Mouse (Mus musculus) megakaryocyte, embryonic 14.5 days (primary cell): Measurements from ENCODE around the gene Phactr1.

Source experiments
- FLI1 ChIP-seq: IDR thresholded peaks from 2 replicates; pipeline ENCODE4 v1.6.1; 2012; ENCODE audit warnings: low read length, inconsistent platforms, mixed read lengths
- GATA1 ChIP-seq: IDR thresholded peaks from 3 replicates; pipeline ENCODE4 v1.6.1; 2012; ENCODE audit warnings: mixed read lengths, low read length, inconsistent platforms, borderline replicate concordance

DNA sequence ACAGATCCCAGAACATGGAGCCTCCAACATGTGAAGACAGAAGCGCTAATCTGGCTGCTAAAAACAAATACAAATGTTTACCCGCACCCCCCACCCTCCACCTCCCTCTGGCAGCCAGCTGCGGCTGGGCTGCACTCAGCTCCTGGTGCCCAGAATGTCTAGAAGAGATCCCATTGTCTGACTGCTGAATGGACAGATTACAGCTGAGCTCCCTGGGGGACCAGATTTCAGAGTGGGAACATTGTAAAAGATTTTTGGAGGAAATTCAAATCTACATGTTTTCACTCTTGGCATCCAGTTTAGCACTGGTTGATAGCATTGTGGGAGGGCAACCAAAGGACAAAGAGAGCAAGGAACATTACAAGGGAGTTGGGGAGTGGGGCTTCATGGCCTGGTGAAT is 331.1 kb downstream of the Phactr1 start:
- TF ChIP-seq FLI1, result no peak
- TF ChIP-seq GATA1, result no peak
